Mouse (Mus musculus): ENCODE results near the gene Arhgef1.
"Not testable (repeated sequence)": the region's sequence is repeated elsewhere in the genome, so short reads cannot be mapped to it uniquely, and the experiment has no call there.

The Arhgef1 gene

DNA sequence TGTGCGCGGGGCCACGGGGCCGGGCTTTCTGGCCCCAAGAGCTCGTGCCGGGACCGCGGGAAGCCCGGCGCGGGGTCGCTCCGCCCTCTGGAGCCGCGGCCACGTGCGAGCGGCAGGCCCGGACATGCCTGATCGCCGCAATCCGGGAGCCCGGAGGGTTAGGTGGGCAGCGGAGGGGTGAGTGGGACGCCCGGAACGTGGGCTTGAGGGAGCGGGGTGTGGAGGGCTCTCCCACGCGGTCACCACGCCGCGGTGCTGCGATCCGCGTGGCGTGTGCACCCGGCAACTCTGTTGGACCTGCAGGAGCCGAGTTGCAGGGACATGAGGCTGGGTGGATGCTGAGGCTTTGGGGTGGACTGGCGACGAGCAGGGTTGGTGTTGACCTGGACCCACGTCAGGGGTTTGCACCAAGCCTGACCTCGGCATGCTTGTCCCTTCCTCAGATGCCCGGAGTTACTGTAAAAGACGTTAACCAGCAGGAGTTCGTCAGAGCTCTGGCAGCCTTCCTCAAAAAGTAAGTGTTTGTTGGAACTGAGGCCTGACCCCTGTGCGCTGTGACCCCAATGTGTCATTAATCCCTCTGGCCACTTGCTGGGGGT lies 17.9 kb upstream of the Arhgef1 start:
- DNase-seq (ENCODE audit: low read depth, low spot score): no peak
- peaks cover 22% of the 10 kb centered on the region for H3K36me3 ChIP-seq (ENCODE audit: control insufficient read depth, insufficient read depth, low read length, poor library complexity, severe bottlenecking)
- H3K27me3 ChIP-seq (ENCODE audit: control insufficient read depth, insufficient read depth, low read length, poor library complexity, severe bottlenecking): no peaks in the 10 kb centered on the region

DNA sequence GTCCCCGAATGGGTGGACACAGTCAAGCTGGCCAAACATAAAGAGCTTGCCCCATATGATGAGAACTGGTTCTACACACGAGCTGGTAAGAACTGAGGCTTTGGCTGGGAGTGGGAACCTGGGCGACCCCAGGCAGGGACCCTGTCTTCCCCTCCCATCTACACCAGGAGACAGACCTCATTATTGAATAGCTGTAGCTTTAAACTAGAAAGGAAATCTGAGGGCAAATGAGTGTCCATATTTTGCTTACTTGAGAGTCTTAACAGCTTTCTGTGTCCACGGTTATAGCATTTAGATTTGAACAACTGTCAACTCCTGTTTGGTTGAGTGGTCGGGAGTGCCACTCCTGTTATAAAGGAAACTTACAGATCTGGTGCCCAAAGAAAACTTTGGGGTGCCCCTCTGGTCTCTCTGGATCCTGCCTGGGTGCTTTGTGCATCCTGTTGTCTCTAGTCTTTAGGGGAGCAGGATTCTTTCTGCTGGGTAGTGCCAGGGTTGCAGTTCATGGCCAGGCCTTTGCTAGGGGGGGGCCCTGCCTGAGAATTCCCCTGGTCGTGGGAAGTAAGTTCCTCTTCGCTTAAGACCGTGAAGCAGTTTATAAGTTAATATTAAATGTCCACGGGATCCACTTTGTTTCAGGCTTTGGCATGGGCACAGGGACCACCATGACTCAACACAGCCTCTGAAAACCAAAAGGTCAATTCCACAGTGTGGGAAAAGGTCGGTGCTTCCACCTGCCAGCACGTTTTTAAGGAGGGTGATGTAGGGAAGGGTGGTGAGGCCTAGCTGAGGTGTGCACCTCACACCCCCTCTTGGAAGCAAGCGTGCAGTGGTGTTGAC lies 17.0 kb upstream of the Arhgef1 start:
- DNase-seq (ENCODE audit: low read depth, low spot score): no peak
- H3K27me3 ChIP-seq (ENCODE audit: control insufficient read depth, insufficient read depth, low read length, poor library complexity, severe bottlenecking): no peaks in the 10 kb centered on the region
- H3K36me3 ChIP-seq (ENCODE audit: control insufficient read depth, insufficient read depth, low read length, poor library complexity, severe bottlenecking): peaks cover 26% of the 10 kb centered on the region

DNA sequence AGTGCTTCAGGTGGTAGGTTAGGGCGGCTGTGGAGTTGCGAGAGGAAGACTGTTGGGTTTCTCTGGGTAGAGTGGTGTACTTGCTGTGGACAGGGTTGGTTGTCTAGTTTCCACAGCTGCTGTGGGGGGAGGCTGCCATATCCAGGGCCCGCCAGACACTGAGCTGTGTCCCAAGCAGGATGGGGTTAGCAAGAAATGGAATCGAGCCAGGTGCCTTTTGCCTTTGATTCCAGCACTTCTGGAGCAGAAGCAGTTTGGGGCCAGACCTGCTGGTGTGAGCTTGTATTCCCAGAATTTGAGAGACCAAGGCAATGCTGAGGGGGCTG lies 16.4 kb upstream of the Arhgef1 start:
- Histone ChIP-seq H3K27me3 (ENCODE audit: control insufficient read depth, insufficient read depth, low read length, poor library complexity, severe bottlenecking) (no peaks in the 10 kb centered on the region), H3K36me3 (ENCODE audit: control insufficient read depth, insufficient read depth, low read length, poor library complexity, severe bottlenecking) (peaks cover 26% of the 10 kb centered on the region)
- no peak for DNase-seq (ENCODE audit: low read depth, low spot score)

DNA sequence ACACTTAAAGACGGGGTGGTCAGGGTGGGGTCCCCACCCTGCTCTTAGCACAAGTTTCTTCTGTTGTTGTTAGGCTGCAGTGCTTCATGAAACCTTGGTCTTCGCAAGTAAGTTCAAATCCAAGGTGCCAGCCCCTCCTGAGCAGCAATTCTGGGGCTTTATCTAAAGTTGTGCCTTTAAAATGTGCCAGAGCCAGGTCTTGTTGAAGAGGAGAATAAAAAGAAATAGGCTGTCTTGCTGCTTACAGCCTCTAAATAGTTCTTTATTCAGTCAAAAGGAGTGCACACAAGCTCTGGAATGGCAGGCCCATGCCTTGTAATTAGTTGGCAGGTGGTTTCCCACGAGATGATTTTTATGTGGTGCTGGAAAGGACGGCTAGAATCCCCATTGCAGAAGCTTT lies 15.6 kb upstream of the Arhgef1 start:
- DNase-seq (ENCODE audit: low read depth, low spot score): no peak
- H3K27me3 ChIP-seq (ENCODE audit: control insufficient read depth, insufficient read depth, low read length, poor library complexity, severe bottlenecking): no peaks in the 10 kb centered on the region

DNA sequence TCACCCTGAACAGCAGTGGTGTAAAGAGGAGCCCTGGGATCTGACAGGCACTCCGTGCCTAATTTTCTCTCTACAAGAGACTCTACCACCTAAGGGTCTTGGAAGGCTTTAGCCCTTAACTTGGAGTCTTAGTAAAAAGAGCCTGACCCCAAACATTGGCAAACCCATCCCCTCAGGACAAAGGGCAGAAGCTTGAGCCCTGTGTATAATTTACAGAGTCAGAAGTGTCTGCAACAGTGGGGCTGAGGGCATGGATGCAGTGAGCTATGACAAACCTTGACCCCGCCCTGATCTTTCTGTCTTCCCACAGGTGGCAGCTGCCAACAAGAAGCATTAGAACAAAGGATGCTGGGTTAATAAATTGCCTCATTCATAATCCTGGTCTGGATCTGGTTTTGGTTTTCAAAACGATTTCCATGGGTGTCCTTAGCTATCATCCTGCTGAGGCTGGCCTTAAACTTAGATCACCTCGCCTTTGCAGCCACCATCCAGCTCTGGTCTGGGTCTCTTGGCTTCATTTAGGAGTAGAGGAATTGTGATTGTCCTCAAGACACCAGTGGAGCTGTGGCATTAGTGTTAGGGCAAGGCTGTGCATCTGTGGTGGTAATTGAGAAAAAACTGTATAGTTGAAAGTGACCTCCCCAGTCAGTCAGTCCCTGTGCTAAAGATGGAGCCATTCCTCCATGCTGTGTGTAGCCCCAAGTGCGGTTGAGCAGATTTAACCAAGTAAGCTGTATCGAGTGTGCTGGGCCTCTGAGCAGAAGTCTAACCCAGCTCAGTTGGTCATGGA lies 13.1 kb upstream of the Arhgef1 start:
- H3K36me3 ChIP-seq (ENCODE audit: control insufficient read depth, insufficient read depth, low read length, poor library complexity, severe bottlenecking): peaks cover 26% of the 10 kb centered on the region
- DNase-seq (ENCODE audit: low read depth, low spot score): no peak
- H3K27me3 ChIP-seq (ENCODE audit: control insufficient read depth, insufficient read depth, low read length, poor library complexity, severe bottlenecking): no peaks in the 10 kb centered on the region

More for the DNA sequence above, 15.6 kb upstream of the Arhgef1 start:
- H3K36me3 ChIP-seq (ENCODE audit: control insufficient read depth, insufficient read depth, low read length, poor library complexity, severe bottlenecking): peaks cover 26% of the 10 kb centered on the region

DNA sequence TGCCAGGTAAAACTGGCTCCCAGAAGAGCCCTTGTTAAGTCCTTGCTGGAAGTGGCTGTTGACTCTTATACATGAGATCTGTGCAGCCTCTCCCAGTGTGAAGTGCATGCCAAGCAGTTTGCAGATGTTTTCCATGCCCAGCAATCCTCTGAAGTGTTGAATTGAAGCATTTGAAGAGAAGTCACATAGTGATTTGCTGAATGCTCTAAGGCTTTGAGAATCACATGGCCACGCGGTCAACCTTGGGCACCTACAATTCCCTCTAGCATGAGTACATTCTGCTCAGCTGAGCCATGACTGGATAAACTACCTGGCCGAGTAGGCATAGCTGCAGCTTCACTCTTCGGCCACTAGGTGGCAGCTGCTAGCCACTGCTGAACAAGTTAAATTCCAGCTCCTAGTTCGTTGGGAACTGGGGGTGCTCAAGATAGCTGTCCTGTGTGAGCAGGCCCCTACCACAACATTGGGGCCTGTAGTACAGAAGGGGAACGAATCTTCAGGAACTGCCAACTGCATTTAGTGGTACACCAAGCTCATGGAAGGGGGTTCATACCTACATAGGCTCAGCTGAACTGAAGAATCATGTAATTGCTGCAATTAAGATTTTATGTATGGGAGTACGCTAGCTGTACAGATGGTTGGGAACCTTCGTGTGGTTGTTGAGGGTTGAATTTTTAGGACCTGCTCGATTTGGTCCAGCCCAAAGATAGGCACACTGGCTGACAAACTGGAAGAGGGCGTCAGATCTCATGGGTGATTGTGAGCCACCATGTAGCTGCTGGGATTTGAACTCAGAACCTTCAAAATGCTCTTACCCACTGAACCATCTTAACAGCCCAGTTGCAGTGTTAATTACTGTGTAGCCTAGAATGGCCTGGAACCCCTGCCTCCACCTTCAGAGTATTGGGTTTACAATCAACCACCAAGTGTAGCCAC lies 12.2 kb upstream of the Arhgef1 start:
- H3K27me3 ChIP-seq (ENCODE audit: control insufficient read depth, insufficient read depth, low read length, poor library complexity, severe bottlenecking): no peaks in the 10 kb centered on the region
- peak; percentile 88 for DNase-seq (ENCODE audit: low read depth, low spot score)
- peaks cover 26% of the 10 kb centered on the region for H3K36me3 ChIP-seq (ENCODE audit: control insufficient read depth, insufficient read depth, low read length, poor library complexity, severe bottlenecking)

DNA sequence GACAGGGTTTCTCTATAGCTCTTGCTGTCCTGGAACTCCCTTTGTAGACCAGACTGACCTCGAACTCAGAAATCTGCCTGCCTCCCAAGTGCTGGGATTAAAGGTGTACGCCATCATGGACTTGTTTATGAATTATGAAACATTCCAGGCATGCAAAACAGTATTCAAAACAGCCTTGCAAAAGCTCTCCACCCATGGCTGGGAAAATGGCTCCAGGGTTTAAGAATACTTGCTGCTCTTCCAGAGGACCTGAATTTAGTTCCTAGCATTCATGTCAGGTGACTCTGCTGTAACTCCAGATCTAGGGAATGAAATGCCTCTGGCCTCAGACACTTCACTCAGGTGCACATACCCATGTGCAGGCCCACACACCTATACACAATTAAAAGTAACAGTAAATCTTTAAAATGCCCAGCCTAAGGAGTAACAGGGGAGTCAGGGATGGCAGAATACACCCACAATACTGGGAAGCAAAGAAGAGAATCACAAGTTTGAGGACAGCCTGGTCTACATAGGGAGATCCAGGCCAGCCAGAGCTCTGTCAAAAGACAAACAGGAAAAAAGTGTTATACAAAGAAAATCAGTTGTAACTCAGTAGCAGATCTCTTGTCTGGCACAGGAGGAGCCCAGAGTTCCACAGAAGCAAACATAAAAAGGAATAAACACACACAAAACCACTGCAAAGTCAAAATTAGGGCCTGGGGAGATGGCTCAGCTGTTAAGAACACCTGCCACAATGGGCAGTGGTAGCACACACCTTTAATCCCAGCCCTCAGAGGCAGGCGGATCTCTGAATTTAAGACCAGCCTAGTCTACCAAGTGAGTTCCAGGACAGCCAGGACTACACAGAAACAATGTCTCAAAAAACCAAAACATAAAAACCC lies 11.2 kb upstream of the Arhgef1 start:
- Histone ChIP-seq H3K27me3 (ENCODE audit: control insufficient read depth, insufficient read depth, low read length, poor library complexity, severe bottlenecking) (no peaks in the 10 kb centered on the region), H3K36me3 (ENCODE audit: control insufficient read depth, insufficient read depth, low read length, poor library complexity, severe bottlenecking) (peaks cover 24% of the 10 kb centered on the region)
- no peak for DNase-seq (ENCODE audit: low read depth, low spot score)

DNA sequence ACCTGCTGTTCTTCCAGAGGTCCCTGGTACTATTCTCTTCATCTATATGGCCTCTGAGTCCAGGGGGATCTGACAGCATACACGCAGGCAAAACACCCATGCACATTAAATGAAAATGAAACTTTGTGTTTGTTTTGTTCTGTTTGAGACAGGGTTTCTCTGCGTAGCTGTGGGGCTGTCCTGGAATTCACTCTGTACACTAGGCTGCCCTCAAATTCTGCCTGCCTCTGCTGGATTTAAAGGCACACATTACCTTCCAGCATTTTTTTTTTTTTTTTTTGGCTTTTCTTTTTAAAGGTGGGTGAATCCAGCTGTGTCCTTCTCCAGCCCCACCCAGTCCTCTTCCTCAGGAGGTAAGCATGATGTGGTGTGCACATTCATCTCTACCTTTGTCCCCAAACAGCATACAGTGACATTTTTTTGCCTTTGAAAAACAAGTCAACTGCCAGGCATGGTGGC lies 10.6 kb upstream of the Arhgef1 start:
- H3K27me3 ChIP-seq (ENCODE audit: control insufficient read depth, insufficient read depth, low read length, poor library complexity, severe bottlenecking): no peaks in the 10 kb centered on the region
- DNase-seq (ENCODE audit: low read depth, low spot score): no peak
- H3K36me3 ChIP-seq (ENCODE audit: control insufficient read depth, insufficient read depth, low read length, poor library complexity, severe bottlenecking): peaks cover 21% of the 10 kb centered on the region

DNA sequence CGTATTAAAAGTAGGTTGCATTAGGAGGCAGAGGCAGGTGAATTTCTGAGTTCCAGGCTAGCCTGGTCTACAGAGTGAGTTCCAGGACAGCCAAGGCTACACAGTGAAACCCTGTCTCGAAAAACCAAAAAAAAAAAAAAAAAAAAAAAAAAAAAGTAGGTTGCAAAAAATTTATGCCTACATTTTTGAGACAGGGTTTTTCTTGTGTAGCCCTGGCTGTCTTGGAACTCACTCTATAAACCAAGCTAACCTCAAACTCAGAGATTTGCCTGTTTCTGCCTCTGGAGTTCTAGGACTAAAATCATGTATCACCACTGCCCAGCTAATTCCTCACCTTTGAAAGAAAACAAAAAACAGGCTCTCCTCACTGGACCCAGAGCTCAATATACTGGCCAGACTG lies 7.0 kb upstream of the Arhgef1 start:
- H3K27me3 ChIP-seq (ENCODE audit: control insufficient read depth, insufficient read depth, low read length, poor library complexity, severe bottlenecking); DNase-seq (ENCODE audit: low read depth, low spot score): not testable (repeated sequence)
- H3K36me3 ChIP-seq (ENCODE audit: control insufficient read depth, insufficient read depth, low read length, poor library complexity, severe bottlenecking): peaks cover 17% of the 10 kb centered on the region

DNA sequence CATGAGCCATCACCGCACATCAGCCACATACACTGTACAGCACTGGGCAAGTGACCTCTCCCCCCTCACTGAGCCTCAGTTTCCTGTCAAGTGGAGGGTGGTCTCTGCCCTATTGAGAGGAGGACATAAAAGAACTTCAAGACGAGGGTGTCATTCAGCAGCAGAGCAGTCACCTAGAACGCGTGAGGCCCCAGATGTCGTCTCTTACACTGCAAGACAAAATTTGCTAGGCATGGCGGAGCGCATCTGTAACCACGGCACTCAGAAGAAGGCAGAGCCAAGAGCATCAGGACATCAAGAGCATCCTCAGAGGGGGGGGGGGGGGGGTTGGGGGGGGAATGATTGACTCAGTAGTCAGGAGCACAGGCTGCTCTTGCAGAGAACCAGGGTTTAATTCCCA lies 6.4 kb upstream of the Arhgef1 start:
- DNase-seq (ENCODE audit: low read depth, low spot score): peak; percentile 70
- peaks cover 17% of the 10 kb centered on the region for H3K36me3 ChIP-seq (ENCODE audit: control insufficient read depth, insufficient read depth, low read length, poor library complexity, severe bottlenecking)

DNA sequence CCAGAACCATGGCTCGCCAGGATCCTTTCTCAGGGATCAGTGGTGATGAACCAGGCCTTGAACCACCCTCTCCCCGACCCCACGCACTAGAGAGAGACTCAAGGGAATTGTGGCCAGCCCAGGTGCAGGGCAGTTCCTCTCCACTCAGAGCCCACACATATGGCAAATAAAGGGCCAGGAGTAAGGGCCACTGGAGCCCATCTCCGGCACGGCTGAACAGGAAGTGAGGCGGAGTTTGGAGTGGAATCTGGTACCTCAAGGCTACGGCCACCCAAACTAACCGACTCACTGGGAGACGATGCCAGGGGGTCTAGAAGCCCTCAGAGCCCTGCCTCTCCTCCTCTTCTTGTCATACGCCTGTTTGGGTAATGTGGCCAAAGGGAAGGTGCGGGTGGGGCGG lies 5.5 kb upstream of the Arhgef1 start, which contains the start of gene Cd79a:
Gene Cd79a, plus strand, starts transcription at position 158 of the 400 bp plus-strand sequence.
- DNase-seq (ENCODE audit: low read depth, low spot score): peak; percentile 94
- Histone ChIP-seq H3K27me3 (ENCODE audit: control insufficient read depth, insufficient read depth, low read length, poor library complexity, severe bottlenecking) (no peaks in the 10 kb centered on the region), H3K36me3 (ENCODE audit: control insufficient read depth, insufficient read depth, low read length, poor library complexity, severe bottlenecking) (peaks cover 18% of the 10 kb centered on the region)

More for the DNA sequence above, 6.4 kb upstream of the Arhgef1 start:
- no peaks in the 10 kb centered on the region for H3K27me3 ChIP-seq (ENCODE audit: control insufficient read depth, insufficient read depth, low read length, poor library complexity, severe bottlenecking)

DNA sequence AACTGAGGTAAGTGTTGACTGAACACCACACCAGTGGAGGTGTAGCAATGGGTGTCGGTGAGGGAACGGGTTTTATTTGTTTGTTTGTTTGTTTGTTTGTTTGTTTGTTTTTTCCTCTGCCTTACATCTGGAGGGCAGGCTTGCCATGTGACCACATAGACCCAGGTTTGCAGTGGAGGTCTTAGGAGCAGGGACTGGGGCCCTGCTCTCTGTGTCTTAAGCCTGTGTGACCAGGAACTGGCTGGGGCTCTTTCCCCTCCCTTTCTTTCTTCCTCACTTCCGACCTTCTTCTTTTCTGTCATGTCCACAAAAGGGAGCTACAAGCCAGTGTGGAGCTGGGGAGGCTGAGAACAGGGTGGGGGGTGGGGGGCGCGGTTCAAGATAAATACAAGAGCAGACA lies 4.8 kb upstream of the Arhgef1 start:
- no peak for DNase-seq (ENCODE audit: low read depth, low spot score)
- H3K27me3 ChIP-seq (ENCODE audit: control insufficient read depth, insufficient read depth, low read length, poor library complexity, severe bottlenecking): no peaks in the 10 kb centered on the region
- peaks cover 18% of the 10 kb centered on the region for H3K36me3 ChIP-seq (ENCODE audit: control insufficient read depth, insufficient read depth, low read length, poor library complexity, severe bottlenecking)

DNA sequence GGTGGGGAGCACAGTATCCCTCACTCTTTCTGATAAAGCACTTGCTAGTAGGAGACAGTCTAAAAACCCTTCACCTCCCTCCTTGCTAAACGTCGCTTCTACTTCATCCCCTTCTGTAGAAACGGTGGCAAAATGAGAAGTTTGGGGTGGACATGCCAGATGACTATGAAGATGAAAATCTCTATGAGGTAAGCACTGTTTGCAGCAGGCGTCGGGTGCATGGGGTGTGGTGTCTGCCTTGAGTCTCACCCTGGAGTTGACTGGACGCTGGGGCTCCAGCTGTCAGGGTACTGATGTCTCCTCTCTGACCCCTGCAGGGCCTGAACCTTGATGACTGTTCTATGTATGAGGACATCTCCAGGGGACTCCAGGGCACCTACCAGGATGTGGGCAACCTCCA lies 1.6 kb upstream of the Arhgef1 start:
- no peaks in the 10 kb centered on the region for H3K27me3 ChIP-seq (ENCODE audit: control insufficient read depth, insufficient read depth, low read length, poor library complexity, severe bottlenecking)
- H3K36me3 ChIP-seq (ENCODE audit: control insufficient read depth, insufficient read depth, low read length, poor library complexity, severe bottlenecking): peaks cover 18% of the 10 kb centered on the region
- DNase-seq (ENCODE audit: low read depth, low spot score): no peak

All from splenic B cell, adult 2 months (primary cell).